Mouse (Mus musculus): ENCODE data around the gene Copa. TPM values are rescaled to one million over a fixed set of nuclear protein-coding genes. Genes with fewer than 3 reads are reported as not detected.

The Copa gene
- polyA plus RNA-seq, 2 experiments: 28.9 to 49.6 TPM

DNA sequence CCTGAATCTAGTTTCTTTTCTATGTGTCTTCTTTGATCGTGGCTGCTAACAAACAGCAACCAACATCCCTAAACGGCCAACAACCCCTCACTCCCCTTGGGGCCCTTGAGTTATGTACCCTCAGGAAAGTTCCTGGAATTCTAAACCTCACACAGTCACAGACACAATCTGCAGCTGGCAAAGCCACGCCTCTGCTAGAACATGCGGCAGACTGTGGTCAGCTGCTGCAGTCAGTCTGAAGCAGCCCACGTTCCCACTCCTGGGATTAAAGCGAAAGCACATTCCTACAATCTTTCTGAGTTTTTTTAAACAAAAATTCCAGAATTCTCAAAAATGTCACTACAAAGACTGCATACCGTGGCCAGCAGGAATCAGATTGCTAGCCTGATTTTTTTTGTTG, 51.2 kb downstream of the Copa start:
- H3K4me1 ChIP-seq (replicated peaks; ENCODE audit: control insufficient read depth in 2 of 2, insufficient read depth in 2 of 2, low read length in 1 of 2): no peaks in the 10 kb centered on the region
- no peak overlapping the region for H3K4me2 ChIP-seq (ENCODE audit: low read depth)
- H3K9ac ChIP-seq (replicated peaks): no peak overlapping the region
- H3K9me3 ChIP-seq (ENCODE audit: control insufficient read depth, low read length): no peaks in the 10 kb centered on the region
- 73% methylated on average over 7 of the region's 7 CpGs for WGBS (ENCODE audit: insufficient replicate concordance)
- H3K27ac ChIP-seq: no peak overlapping the region
- ATAC-seq (ENCODE audit: insufficient read depth): no peak
- H3K36me3 ChIP-seq (replicated peaks; ENCODE audit: control insufficient read depth, insufficient read depth, low read depth): peaks cover 34% of the 10 kb centered on the region
- no peaks in the 10 kb centered on the region for H3K27me3 ChIP-seq (ENCODE audit: control insufficient read depth, insufficient read depth, low read length)
- DNase-seq (ENCODE audit: low read depth in 3 of 3, low spot score in 3 of 3): no peak
- H3K4me3 ChIP-seq (ENCODE audit: insufficient read depth in 1 of 2, low read depth in 2 of 2, low read length in 2 of 2): no peak overlapping the region
- TF ChIP-seq CTCF (IDR thresholded peaks at IDR 0.05; ENCODE audit: low read depth) (no peak), EP300 (IDR thresholded peaks at IDR 0.05; ENCODE audit: low read depth) (no peak)

DNA sequence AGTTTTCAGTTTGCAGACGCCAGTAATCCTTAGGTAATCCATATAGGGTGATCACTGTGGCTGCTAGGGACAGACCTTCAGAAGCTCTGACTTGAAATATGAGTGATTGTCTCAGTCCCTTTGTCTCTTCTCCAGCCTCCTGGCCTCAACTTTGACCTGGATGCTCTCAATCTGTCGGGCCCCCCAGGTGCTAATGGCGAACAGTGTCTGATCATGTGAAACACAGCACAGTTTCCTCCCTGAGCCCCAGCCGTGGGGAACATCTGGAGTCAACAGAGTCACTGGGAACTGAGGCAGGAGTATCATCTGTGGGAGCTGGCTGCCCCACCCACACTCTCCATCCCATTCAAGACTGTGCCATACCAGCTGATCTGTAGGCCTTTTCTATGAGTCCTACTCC, 51.7 kb downstream of the Copa start:
- peaks cover 34% of the 10 kb centered on the region for H3K36me3 ChIP-seq (replicated peaks; ENCODE audit: control insufficient read depth, insufficient read depth, low read depth)
- H3K9ac ChIP-seq (replicated peaks): no peak overlapping the region
- WGBS (ENCODE audit: insufficient replicate concordance): 71% methylated on average over 4 of the region's 4 CpGs
- no peak for ATAC-seq (ENCODE audit: insufficient read depth)
- TF ChIP-seq CTCF (IDR thresholded peaks at IDR 0.05; ENCODE audit: low read depth) (no peak), EP300 (IDR thresholded peaks at IDR 0.05; ENCODE audit: low read depth) (no peak)
- H3K9me3 ChIP-seq (ENCODE audit: control insufficient read depth, low read length): no peaks in the 10 kb centered on the region
- no peak for DNase-seq (ENCODE audit: low read depth in 3 of 3, low spot score in 3 of 3)
- H3K4me1 ChIP-seq (replicated peaks; ENCODE audit: control insufficient read depth in 2 of 2, insufficient read depth in 2 of 2, low read length in 1 of 2): no peaks in the 10 kb centered on the region
- no peak overlapping the region for H3K4me2 ChIP-seq (ENCODE audit: low read depth)
- H3K4me3 ChIP-seq (ENCODE audit: insufficient read depth in 1 of 2, low read depth in 2 of 2, low read length in 2 of 2): no peak overlapping the region
- H3K27ac ChIP-seq: no peak overlapping the region
- H3K27me3 ChIP-seq (ENCODE audit: control insufficient read depth, insufficient read depth, low read length): no peaks in the 10 kb centered on the region

DNA sequence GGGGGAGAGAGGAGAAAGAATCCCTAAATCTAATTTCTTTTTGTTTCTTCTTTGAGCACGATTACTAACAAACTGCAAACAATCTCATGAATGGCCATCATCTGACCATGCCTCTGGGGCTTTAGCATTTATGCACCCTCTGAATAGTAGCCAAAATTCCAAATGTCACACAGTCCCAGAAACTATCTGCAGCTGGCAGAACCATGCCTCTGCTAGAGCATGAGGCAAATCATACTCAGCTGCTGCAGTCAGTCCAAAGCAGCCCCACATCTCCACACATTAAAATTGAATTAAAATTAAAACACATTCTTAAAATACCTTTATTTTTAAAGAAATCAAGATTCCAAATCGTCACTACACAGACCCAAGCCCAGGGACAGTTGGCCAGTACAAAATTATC, 57.8 kb downstream of the Copa start:
- Histone ChIP-seq H3K9me3 (ENCODE audit: control insufficient read depth, low read length) (no peaks in the 10 kb centered on the region), H3K27me3 (ENCODE audit: control insufficient read depth, insufficient read depth, low read length) (no peaks in the 10 kb centered on the region), H3K4me2 (ENCODE audit: low read depth) (no peak overlapping the region), H3K36me3 (replicated peaks; ENCODE audit: control insufficient read depth, insufficient read depth, low read depth) (no peaks in the 10 kb centered on the region), H3K4me3 (ENCODE audit: insufficient read depth in 1 of 2, low read depth in 2 of 2, low read length in 2 of 2) (no peak overlapping the region), H3K9ac (replicated peaks) (no peak overlapping the region), H3K27ac (no peak overlapping the region), H3K4me1 (replicated peaks; ENCODE audit: control insufficient read depth in 2 of 2, insufficient read depth in 2 of 2, low read length in 1 of 2) (no peaks in the 10 kb centered on the region; a peak in 1 of 4 replicates)
- WGBS (ENCODE audit: insufficient replicate concordance): 58% methylated on average over 2 of the region's 2 CpGs
- TF ChIP-seq CTCF (IDR thresholded peaks at IDR 0.05; ENCODE audit: low read depth) (no peak), EP300 (IDR thresholded peaks at IDR 0.05; ENCODE audit: low read depth) (no peak)
- DNase-seq (ENCODE audit: low read depth in 3 of 3, low spot score in 3 of 3) (no peak), ATAC-seq (ENCODE audit: insufficient read depth) (no peak)

DNA sequence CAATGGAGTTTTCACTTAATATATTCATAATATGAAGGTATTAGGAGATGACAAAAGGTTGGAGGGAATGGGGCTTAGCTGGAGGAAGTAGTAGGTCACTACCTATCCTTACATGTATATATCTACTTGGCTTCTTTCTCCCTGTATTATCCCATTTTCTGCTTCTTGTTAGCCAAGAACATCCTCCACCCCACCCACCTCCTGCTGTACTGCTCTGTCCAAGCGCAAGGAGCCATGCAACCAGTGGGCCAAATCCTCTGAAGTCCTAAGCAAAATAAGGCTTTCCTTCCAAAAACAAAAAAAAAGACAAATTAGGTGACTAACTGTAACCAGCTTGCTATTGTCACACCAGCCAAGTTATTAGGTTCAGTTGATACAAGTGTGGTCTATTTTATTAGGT, 58.5 kb downstream of the Copa start:
- Histone ChIP-seq H3K9me3 (ENCODE audit: control insufficient read depth, low read length) (no peaks in the 10 kb centered on the region), H3K9ac (replicated peaks) (no peak overlapping the region), H3K4me3 (ENCODE audit: insufficient read depth in 1 of 2, low read depth in 2 of 2, low read length in 2 of 2) (no peak overlapping the region), H3K4me2 (ENCODE audit: low read depth) (no peak overlapping the region), H3K4me1 (replicated peaks; ENCODE audit: control insufficient read depth in 2 of 2, insufficient read depth in 2 of 2, low read length in 1 of 2) (no peaks in the 10 kb centered on the region; a peak in 1 of 4 replicates), H3K27me3 (ENCODE audit: control insufficient read depth, insufficient read depth, low read length) (no peaks in the 10 kb centered on the region), H3K36me3 (replicated peaks; ENCODE audit: control insufficient read depth, insufficient read depth, low read depth) (no peaks in the 10 kb centered on the region), H3K27ac (no peak overlapping the region)
- WGBS (ENCODE audit: insufficient replicate concordance): 79% methylated on average over 1 of the region's 1 CpGs
- no peak for TF ChIP-seq CTCF (IDR thresholded peaks at IDR 0.05; ENCODE audit: low read depth)
- no peak for TF ChIP-seq EP300 (IDR thresholded peaks at IDR 0.05; ENCODE audit: low read depth)
- ATAC-seq (ENCODE audit: insufficient read depth) (no peak), DNase-seq (ENCODE audit: low read depth in 3 of 3, low spot score in 3 of 3) (no peak)

DNA sequence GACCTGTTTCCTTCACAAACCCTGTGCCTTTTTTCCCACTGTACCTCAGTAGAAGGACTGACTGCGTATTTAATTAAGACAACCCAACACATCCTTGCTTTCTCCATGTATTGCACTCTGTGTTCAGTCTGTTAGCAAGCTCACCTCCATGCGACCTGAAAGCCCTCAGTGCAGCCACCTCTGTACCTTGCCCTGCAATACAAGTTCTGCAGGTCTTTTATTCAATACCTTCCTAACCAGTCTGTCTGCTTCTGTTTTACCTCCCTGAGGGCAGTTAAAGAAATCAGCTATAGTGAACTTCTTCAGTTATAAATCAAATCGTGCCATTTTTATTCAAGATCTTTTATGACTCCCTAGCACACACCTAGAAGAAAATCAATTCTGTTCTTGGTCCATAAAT, 59.2 kb downstream of the Copa start:
- H3K36me3 ChIP-seq (replicated peaks; ENCODE audit: control insufficient read depth, insufficient read depth, low read depth): no peaks in the 10 kb centered on the region
- no peak overlapping the region for H3K4me3 ChIP-seq (ENCODE audit: insufficient read depth in 1 of 2, low read depth in 2 of 2, low read length in 2 of 2)
- H3K27me3 ChIP-seq (ENCODE audit: control insufficient read depth, insufficient read depth, low read length): no peaks in the 10 kb centered on the region
- no peak overlapping the region for H3K4me2 ChIP-seq (ENCODE audit: low read depth)
- TF ChIP-seq EP300 (IDR thresholded peaks at IDR 0.05; ENCODE audit: low read depth): no peak
- TF ChIP-seq CTCF (IDR thresholded peaks at IDR 0.05; ENCODE audit: low read depth): no peak
- 60% methylated on average over 3 of the region's 3 CpGs for WGBS (ENCODE audit: insufficient replicate concordance)
- no peak overlapping the region for H3K27ac ChIP-seq
- ATAC-seq (ENCODE audit: insufficient read depth) (no peak), DNase-seq (ENCODE audit: low read depth in 3 of 3, low spot score in 3 of 3) (no peak)
- no peaks in the 10 kb centered on the region for H3K9me3 ChIP-seq (ENCODE audit: control insufficient read depth, low read length)
- H3K4me1 ChIP-seq (replicated peaks; ENCODE audit: control insufficient read depth in 2 of 2, insufficient read depth in 2 of 2, low read length in 1 of 2): no peaks in the 10 kb centered on the region; a peak in 1 of 4 replicates
- no peak overlapping the region for H3K9ac ChIP-seq (replicated peaks)

All from liver, embryonic 14.5 days (tissue).